Mouse (Mus musculus): Measurements from ENCODE around the gene Atp5l.
A peak's percentile ranks its signal among the peaks of the same experiment; 100 is the strongest.

Gene Atp5l

GRCm38 (mm10) chr9:44891210-44891609 lies 29.3 kb downstream of the Atp5l start:
- no peak for DNase-seq

- no peak for DNase-seq
Observed at GRCm38 (mm10) chr9:44890122-44890521, 30.4 kb downstream of the Atp5l start.

- no peak for DNase-seq
Observed at GRCm38 (mm10) chr9:44888114-44888624, 32.4 kb downstream of the Atp5l start.

GRCm38 (mm10) chr9:44882981-44883569 lies 37.5 kb downstream of the Atp5l start:
- no peak for DNase-seq

- peak; percentile 73 for DNase-seq
Observed at GRCm38 (mm10) chr9:44882436-44882980, 38.0 kb downstream of the Atp5l start.

- peak; percentile 89 for DNase-seq
Observed at GRCm38 (mm10) chr9:44881941-44882435, 38.6 kb downstream of the Atp5l start.

- peak; percentile 98 for DNase-seq
Observed at GRCm38 (mm10) chr9:44881221-44881871, 39.2 kb downstream of the Atp5l start, which contains the start of gene Kmt2a. Gene Kmt2a, minus strand, starts transcription at chr9:44881296.

- DNase-seq, result peak; percentile 48
Observed at GRCm38 (mm10) chr9:44880309-44881081, 40.0 kb downstream of the Atp5l start.

- DNase-seq, result peak; percentile 21
Observed at GRCm38 (mm10) chr9:44879694-44880271, 40.8 kb downstream of the Atp5l start.

GRCm38 (mm10) chr9:44878776-44879500 lies 41.6 kb downstream of the Atp5l start:
- DNase-seq, result no peak

GRCm38 (mm10) chr9:44877686-44878085 lies 42.9 kb downstream of the Atp5l start:
- DNase-seq, result no peak

GRCm38 (mm10) chr9:44875476-44875875 lies 45.1 kb downstream of the Atp5l start:
- DNase-seq, result peak; percentile 22

GRCm38 (mm10) chr9:44874198-44874597 lies 46.3 kb downstream of the Atp5l start:
- no peak for DNase-seq

GRCm38 (mm10) chr9:44873665-44874064 lies 46.9 kb downstream of the Atp5l start:
- DNase-seq, result no peak

GRCm38 (mm10) chr9:44868336-44869094 lies 52.0 kb downstream of the Atp5l start:
- no peak for DNase-seq

GRCm38 (mm10) chr9:44867664-44868063 lies 52.9 kb downstream of the Atp5l start:
- no peak for DNase-seq

- peak; percentile 15 for DNase-seq
Observed at GRCm38 (mm10) chr9:44866501-44867240, 53.9 kb downstream of the Atp5l start.

All from kidney, postnatal 10 days (tissue).